Mouse (Mus musculus) testis, adult 2 months (tissue): ENCODE data around the gene Lyg1.

Source experiments
- CTCF ChIP-seq: fragments of 200-500 bp; IDR thresholded peaks from 2 replicates; pipeline ENCODE4 v1.5.1; 2012; ENCODE audit warnings: low read depth, mild to moderate bottlenecking, inconsistent platforms, low read length, moderate library complexity; ENCODE audit not compliant: control insufficient read depth, insufficient read depth, insufficient replicate concordance
- POLR2A ChIP-seq: fragments of 200-500 bp; IDR thresholded peaks from 2 replicates; pipeline ENCODE4 v1.6.1; 2012; ENCODE audit warnings: low read depth, mild to moderate bottlenecking, inconsistent platforms, low read length, moderate library complexity; ENCODE audit not compliant: control insufficient read depth

DNA sequence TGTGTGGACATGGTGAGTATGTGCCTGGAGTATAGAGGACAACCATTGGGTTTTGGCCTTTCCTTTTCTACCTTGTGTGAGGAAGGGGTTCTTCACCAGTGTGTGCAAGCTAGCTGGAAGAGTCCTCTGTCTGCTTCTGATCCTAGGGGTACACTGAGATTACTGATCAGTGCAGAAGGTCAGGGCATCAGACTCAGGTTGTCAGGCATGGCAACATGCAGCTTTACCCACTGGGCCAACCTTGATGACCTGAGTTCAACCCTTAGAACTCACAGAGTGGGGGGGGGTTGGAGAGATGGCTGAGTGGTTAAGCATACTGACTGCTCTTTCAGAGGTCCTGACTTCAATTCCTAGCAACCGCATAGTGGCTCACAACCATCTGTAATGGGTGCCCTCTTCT is 26.8 kb upstream of the Lyg1 start:
- TF ChIP-seq POLR2A (no peak), CTCF (no peak)
